Mouse (Mus musculus): Measurements from ENCODE around the gene Aqp9. TPM values are rescaled to one million over a fixed set of nuclear protein-coding genes. Genes with fewer than 3 reads are reported as not detected.
A peak's percentile ranks its signal among the peaks of the same experiment; 100 is the strongest.

Gene Aqp9
- total RNA-seq, 2 experiments from 2014 or later = not detected

DNA sequence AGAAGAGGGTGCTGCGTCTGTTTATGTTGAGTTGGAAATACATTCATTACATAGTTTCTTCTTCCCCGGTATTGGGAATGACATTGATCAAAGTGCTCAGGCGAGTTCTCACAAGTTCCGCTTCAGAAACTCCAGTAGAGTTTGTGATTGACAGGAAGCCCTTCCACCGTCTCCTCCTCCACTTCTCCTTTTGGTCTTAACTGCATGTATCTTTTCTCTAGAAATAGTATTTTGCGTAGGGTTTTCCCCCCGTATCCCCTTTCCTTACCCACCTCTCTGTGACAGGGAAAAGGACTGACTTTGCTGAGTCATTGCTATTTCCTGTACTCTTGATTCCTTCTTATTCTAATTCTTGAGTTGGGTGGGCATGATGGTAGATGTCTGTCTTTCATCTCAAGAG lies 18.9 kb upstream of the Aqp9 start:
- DNase-seq = no peak
- H3K4me3 ChIP-seq = no peak overlapping the region
- intact Hi-C loops (cut with DNase I) = loop anchor here (10.0 kb wide), 1 partner anchor 63 kb away; no protein-coding TSS in a partner anchor
- no peak overlapping the region for H3K27ac ChIP-seq
- TF ChIP-seq CTCF (IDR thresholded peaks at IDR 0.05) = no peak

DNA sequence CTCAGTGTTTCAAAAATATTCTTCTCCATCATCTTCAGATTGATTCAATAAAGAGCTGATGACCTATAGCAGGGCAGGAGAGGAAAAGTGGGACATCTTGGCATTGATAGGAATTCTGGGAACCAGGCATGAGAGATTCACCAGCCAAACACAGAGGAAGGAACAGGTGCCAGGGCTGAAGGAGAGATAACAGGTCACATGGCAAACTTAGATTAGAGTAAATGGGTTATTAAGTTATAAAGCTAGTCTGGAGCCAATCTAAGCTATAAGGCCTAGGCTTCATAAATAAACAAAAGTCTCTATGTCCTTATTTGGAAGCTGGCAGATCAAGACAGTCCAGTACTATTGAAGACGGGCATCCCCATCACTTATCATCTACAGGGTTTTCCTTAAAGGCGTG lies 17.3 kb upstream of the Aqp9 start:
- no peak overlapping the region for H3K27ac ChIP-seq
- TF ChIP-seq CTCF (IDR thresholded peaks at IDR 0.05) = no peak
- intact Hi-C loops (cut with DNase I) = loop anchor here (10.0 kb wide), 1 partner anchor 61 kb away; no protein-coding TSS in a partner anchor
- no peak for DNase-seq
- H3K4me3 ChIP-seq = no peak overlapping the region

DNA sequence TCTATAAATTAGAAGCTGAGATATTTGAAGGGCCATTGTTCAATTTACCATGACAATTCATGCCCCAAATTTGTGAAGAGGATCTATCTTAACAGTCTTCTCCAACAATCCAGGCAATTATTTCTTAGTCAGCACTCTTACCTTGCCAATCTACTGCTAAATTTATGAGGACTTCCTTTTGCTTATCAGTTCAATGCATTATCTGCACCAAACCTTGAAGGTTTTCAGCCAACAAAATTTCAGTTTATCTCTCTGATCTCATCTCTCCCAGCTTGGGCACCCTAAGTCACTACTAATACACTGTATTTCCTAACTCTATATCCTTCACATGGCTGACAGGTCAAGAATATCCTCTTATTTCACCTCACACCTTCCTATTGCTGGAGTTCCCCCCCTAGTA lies 16.8 kb upstream of the Aqp9 start:
- intact Hi-C loops (cut with DNase I) = loop anchor here (10.0 kb wide), 1 partner anchor 60 kb away; no protein-coding TSS in a partner anchor
- no peak for TF ChIP-seq CTCF (IDR thresholded peaks at IDR 0.05)
- H3K27ac ChIP-seq = no peak overlapping the region
- no peak for DNase-seq
- no peak overlapping the region for H3K4me3 ChIP-seq

DNA sequence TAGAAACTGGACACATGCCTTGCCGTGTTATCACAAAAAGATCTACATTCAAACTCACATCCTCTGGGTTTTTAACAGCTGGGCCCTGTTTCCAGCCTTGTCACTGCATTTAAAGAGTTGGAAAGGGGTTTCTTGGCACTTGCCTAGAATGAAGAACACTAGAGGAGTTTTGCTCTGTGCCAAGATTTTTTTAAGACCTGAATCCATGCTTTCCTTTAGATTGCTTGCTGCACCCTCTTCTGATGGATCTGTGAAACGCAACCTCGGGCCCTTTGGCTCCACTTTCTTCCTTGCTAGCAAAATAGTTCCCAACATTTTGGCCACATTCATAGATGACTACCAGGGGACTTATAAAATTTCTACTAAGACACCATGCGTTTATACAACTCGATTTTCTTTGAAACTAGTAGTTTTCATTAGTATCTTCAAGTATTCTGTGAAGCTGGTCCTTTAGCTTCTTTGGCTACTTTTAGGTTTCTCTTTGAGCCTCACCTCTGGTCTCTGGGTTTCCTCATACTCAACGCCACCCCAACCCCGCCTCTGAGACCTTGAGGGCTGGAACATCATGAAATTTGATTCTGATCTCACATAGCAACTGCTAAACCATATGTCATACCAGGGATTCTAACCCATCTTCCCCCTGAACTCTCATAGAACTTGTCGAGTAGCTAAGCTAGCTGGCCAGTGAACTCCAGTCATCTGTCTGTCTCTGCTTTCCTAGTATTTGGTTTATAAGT lies 11.7 kb upstream of the Aqp9 start:
- intact Hi-C loops (cut with DNase I) = loop anchor here (10.0 kb wide), 1 partner anchor 55 kb away; no protein-coding TSS in a partner anchor
- TF ChIP-seq CTCF (IDR thresholded peaks at IDR 0.05) = 0 out of 2 replicates have a peak, but pooled peaks have one; percentile 2
- no peak for DNase-seq
- Histone ChIP-seq H3K4me3 (no peak overlapping the region), H3K27ac (no peak overlapping the region)

DNA sequence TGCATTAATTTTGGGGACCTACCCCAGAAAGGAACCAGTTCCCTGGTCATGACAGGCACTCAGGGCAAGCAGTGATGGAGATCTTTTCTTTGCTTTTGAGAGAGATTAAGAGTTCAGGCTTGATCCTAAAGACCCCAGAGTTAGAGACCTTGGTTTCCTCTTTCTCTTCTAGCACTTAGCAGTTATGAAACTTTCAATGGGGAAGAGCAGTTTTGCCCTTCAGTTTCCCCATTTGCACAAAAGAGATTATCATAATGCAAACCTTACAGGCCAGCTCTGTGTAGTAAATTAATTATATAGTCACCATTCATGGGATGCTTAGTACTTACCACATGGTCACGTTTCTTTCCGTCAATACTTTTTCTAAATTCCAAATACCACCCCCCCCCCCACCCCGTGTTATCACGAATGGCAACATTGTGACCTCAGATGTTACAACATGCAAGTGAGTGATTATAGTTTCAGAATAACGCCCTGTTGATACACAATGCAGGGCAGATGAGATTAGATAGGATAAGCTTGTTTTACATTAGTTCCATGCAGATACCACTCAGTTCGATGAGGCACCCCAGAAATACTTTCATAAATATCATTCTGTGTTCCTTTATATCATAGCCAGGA lies 10.9 kb upstream of the Aqp9 start:
- no peak overlapping the region for H3K4me3 ChIP-seq
- intact Hi-C loops (cut with DNase I) = no loop called here
- no peak for DNase-seq
- no peak for TF ChIP-seq CTCF (IDR thresholded peaks at IDR 0.05)
- no peak overlapping the region for H3K27ac ChIP-seq

DNA sequence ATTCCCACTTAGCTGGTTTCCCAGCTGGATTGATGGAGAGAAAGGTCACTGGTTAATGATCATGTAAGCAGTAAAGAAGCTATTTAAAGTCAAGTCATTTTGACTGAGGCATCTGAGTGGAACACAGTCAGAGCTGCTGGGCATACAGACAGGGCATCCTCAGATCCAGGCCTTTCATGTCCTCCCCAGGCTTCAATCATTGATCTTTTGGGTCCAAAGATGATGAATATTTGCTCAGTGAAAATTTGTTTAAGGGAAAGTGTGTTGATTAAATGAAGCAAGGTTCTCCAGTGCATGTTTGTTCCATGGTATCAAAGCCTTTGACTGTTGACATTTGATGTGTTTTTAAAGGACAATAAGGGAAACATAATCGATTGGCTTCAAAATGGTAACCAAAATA lies 7.2 kb upstream of the Aqp9 start:
- no peak for TF ChIP-seq CTCF (IDR thresholded peaks at IDR 0.05)
- no peak overlapping the region for H3K27ac ChIP-seq
- intact Hi-C loops (cut with DNase I) = no loop called here
- DNase-seq = no peak
- no peak overlapping the region for H3K4me3 ChIP-seq

DNA sequence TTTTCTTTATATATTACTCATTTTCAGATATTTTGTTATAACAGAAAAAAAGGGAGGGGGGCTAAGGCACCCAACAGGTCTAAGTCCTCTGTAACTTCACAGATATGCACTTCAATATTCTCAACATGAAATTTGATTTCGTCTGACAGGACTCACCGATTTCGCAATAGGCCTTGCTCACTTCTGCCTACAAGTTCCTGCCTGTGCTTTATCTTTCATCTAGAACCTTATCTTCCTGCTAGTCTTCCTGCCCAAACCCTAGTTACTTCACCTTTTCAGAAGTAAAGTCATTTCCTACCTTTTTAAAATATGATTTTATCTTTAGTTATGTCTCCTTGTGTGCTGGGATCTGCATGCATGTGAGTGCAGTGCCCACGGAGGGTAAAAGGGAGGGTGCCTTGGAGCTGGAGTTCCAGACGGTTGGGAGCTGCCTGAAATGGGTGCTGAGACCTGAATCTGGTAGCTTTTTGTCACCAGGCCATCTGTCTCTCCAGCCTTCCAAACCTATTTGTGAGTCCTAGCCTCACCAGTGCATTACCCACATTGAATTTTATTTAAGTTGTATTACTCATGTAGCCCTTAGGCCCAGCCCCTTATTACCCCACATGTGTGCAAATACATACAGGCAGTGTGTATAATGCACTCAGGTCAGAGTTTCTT lies 6.0 kb upstream of the Aqp9 start:
- intact Hi-C loops (cut with DNase I) = no loop called here
- DNase-seq = no peak
- no peak for TF ChIP-seq CTCF (IDR thresholded peaks at IDR 0.05)
- Histone ChIP-seq H3K4me3 (no peak overlapping the region), H3K27ac (no peak overlapping the region)

DNA sequence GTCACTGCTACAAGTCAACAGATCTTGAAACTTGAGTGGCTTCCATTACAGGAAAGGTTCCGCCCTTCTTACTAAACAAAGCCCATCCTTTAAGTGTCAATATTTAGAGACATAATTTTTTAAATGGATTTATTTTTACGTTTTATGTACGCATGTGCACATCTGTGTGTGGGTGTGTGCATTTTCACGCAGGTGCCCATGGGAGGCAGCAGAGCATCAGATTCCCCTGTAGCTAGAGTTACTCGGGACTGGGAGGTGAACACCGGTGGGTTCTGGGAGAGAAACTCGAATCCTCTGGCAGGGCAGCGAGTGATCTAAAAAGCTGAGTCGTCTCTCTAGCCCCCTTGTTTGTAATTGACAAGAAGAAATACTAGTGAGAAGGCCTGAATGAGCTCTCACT lies 5.1 kb upstream of the Aqp9 start:
- no peak for DNase-seq
- Histone ChIP-seq H3K27ac (no peak overlapping the region), H3K4me3 (no peak overlapping the region)
- intact Hi-C loops (cut with DNase I) = no loop called here
- no peak for TF ChIP-seq CTCF (IDR thresholded peaks at IDR 0.05)

DNA sequence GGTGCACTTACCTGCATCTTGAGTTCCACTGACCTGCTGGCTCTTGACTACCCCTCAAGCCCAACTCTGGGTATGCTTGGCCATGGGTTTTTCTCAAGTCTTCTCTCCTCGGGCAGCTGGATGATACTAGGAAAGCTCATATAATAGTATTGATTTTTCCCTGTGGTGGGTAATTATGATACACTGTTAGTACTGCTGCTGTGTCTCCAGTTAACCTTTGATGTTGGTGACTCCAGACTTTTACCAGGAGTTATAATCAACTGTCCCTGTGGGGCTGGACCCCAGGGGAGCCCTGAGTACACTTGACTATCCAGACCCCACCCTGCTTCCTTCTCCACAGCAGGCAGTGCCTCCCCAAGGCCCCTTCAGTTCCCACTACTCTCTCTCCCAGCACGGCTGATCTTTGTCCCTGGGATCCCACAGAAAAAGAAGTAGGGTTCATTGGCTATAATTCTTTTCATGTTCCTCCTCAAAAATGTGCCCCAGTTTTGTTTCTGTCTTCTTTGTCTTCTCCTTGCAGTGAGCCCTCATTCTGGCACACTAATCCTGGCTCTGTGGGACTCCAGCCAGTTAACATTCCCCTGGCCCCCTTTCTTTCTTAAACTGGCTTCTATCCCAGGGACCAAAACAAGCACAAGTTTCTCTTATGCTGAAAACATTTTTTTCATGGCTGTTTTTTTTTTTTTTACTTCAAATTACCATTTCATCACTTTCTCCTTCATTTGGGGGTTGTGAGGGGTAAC lies 838 bp downstream of the Aqp9 start:
- H3K27ac ChIP-seq = no peak overlapping the region
- TF ChIP-seq CTCF (IDR thresholded peaks at IDR 0.05) = no peak
- H3K4me3 ChIP-seq = no peak overlapping the region
- intact Hi-C loops (cut with DNase I) = no loop called here
- DNase-seq = no peak

DNA sequence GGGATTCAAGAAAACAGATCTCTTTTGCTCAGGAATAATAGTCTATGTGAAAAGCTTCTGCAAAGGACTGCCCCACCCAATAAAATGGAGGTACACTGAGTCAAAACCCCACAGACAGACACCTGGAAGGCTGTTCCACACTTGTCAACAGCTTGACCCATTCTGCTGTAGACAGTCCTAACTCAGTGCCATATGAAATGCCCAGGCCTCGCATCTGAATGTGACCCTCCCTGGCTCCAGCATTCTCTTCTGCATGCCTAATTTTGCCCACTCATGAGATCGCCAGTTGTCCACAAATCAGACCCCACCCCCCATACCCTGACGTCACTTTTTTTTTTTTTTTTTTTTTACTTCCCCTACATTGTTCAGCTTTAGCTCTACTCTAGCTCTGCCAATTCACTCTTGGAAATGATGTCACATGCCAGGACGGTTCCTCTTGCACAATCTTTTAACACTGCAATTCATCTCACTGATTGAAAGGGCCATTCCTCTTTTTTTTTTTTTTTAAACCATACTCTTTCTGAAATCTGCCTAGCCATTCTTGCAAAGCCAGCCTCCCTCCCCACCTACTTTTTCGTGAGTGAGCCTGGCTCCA lies 1.5 kb downstream of the Aqp9 start:
- peak; percentile 19 for DNase-seq
- intact Hi-C loops (cut with DNase I) = no loop called here
- Histone ChIP-seq H3K4me3 (no peak overlapping the region), H3K27ac (no peak overlapping the region)
- no peak for TF ChIP-seq CTCF (IDR thresholded peaks at IDR 0.05)

DNA sequence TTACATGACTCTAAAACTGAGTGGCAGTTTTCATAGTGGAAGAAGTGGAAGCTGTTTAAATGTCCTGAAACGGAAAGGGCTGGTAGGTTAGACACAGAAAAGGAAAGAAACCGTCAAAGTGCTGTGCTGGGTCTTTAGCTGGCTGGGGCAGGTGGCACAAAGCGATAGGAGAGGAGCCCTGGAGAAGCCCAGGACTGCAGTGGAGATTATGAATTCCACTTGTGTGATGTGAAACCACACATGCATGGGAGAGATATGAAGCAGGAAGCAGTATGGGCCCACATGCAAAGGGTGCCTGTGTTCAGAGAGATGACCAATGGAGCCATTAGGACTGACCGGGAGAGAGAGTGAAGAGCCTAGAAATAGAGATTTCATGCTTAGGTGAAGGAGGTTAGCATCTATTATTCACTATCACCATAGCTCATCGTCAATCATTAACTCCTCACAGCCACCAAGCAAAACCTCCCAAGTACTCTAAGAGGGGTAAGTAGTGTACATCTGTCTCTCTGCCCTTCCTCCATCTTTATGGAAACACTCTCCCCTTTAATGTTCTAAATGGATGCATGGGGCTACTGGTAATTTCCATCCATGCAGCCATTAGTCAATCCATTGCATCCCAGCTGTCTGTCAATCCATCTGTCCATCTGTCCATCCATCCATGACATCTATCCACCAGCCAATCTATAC lies 2.3 kb downstream of the Aqp9 start:
- no peak for DNase-seq
- intact Hi-C loops (cut with DNase I) = no loop called here
- Histone ChIP-seq H3K4me3 (no peak overlapping the region), H3K27ac (no peak overlapping the region)
- TF ChIP-seq CTCF (IDR thresholded peaks at IDR 0.05) = no peak

DNA sequence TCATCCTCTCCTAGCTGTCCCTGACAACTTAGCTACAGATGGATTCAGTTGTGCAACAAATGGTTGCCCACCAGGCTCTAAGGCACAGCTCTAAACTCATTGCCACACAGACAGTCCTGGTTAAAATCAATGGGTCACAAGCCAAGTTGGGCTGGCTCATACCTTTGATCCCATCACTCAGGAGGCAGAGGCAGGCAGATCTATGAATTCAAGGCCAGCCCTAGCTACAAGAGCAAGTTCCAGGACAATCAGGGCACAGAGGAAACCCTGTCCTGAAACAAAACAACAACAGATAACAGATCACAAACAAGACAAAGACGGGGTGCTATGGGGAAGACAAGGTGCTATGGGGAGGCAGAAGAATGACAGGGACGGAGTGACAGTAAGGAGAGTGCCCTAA lies 3.0 kb downstream of the Aqp9 start:
- no peak overlapping the region for H3K27ac ChIP-seq
- no peak overlapping the region for H3K4me3 ChIP-seq
- intact Hi-C loops (cut with DNase I) = no loop called here
- DNase-seq = no peak
- no peak for TF ChIP-seq CTCF (IDR thresholded peaks at IDR 0.05)
